Mouse (Mus musculus) cerebellum, adult 2 months (tissue): ENCODE results near the gene Tssc4.

Experiments used
- CTCF ChIP-seq: fragments of 200-500 bp; IDR thresholded peaks from 2 replicates; pipeline ENCODE4 v1.5.1; 2011; ENCODE audit warnings: low read depth, mild to moderate bottlenecking, control low read depth, low read length, moderate library complexity, borderline replicate concordance; ENCODE audit not compliant: insufficient read depth
- POLR2A ChIP-seq: fragments of 200-500 bp; IDR thresholded peaks from 2 replicates; pipeline ENCODE4 v1.6.1; 2011; ENCODE audit warnings: low read length, control low read depth, borderline replicate concordance; ENCODE audit not compliant: insufficient read depth

- TF ChIP-seq CTCF (no peak), POLR2A (no peak)
Observed at GRCm38 (mm10) chr7:143062704-143063103, 6.3 kb upstream of the Tssc4 start.
